In the genomic region with DNA sequence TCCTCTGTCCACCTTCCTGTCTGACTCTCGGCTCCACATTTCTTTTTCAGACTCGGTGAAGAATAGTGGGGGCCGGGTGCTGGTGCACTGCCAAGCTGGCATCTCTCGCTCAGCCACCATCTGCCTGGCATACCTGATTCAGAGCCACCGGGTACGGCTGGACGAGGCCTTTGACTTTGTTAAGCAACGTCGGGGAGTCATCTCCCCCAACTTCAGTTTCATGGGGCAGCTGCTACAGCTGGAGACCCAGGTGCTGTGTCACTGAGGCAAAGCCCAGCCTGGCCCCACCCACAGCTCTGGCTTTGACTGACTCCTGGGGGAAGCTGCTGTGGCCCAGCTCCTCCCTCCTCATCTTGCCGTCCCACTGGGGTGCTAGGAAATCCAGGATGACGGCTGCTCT, we compare ENCODE assay signal across 10 mouse cellular contexts. TPM values are rescaled to one million over a fixed set of nuclear protein-coding genes. Genes with fewer than 3 reads are reported as not detected.
DNase-seq lines count a peak whose midpoint lies in the region; ATAC-seq and TF ChIP-seq lines count a peak whose summit lies in the region.
"Had no signal": no experiment of that assay in that cellular context is flagged by ENCODE, and none has a peak within 500 bp of the region (broad histone marks: within the 10 kb centered on the region; RNA-seq: fewer than 3 reads in every experiment).

No protein-coding gene starts in this region.

- peak overlapping the region; percentile 50; the same call in 1 of the 2 replicates for H3K4me3 ChIP-seq in intestine, embryonic 15.5 days (replicated peaks)
- H3K4me3 ChIP-seq in small intestine, adult 2 months (ENCODE audit: low read depth, low read length) = peak overlapping the region; percentile 58

- no peak for TF ChIP-seq CTCF in small intestine, adult 2 months (IDR thresholded peaks at IDR 0.05; ENCODE audit: extremely low read depth, insufficient read length, insufficient replicate concordance, low read depth, low read length)

- H3K9me3 ChIP-seq in intestine, embryonic 15.5 days = no peaks in the 10 kb centered on the region
- H3K9me3 ChIP-seq: midbrain, embryonic 12.5 days had no signal

- no peak overlapping the region for H3K27ac ChIP-seq in intestine, embryonic 15.5 days
- H3K27ac ChIP-seq in small intestine, adult 2 months (ENCODE audit: insufficient read depth, low read depth, low read length) = no peak overlapping the region
- H3K27ac ChIP-seq: midbrain, embryonic 12.5 days had no signal

- WGBS in intestine, embryonic 15.5 days = 69% methylated on average over 11 of the region's 11 CpGs
- WGBS in small intestine, adult 2 months = 81% methylated on average over 11 of the region's 11 CpGs

- peak overlapping the region; percentile 83 for H3K4me2 ChIP-seq in intestine, embryonic 15.5 days (replicated peaks)

- peaks cover 7% of the 10 kb centered on the region; the same call in 1 of the 2 replicates for H3K4me1 ChIP-seq in intestine, embryonic 15.5 days (replicated peaks)
- peaks cover 7% of the 10 kb centered on the region; the same call in 1 of the 2 replicates for H3K4me1 ChIP-seq in small intestine, adult 2 months (ENCODE audit: control insufficient read depth, insufficient read depth, insufficient read length, low read length)

- no peak for ATAC-seq in intestine, embryonic 15.5 days

- H3K27me3 ChIP-seq in intestine, embryonic 15.5 days (replicated peaks) = peaks cover 33% of the 10 kb centered on the region
- peaks cover 8% of the 10 kb centered on the region for H3K27me3 ChIP-seq in small intestine, adult 2 months (ENCODE audit: control insufficient read depth, insufficient read depth, low read length)

- H3K9ac ChIP-seq in intestine, embryonic 15.5 days = no peak overlapping the region
- H3K9ac ChIP-seq: midbrain, embryonic 12.5 days had no signal

- no peak for TF ChIP-seq POLR2A in small intestine, adult 2 months (IDR thresholded peaks at IDR 0.05; ENCODE audit: low read depth, low read length)

- H3K36me3 ChIP-seq in intestine, embryonic 15.5 days = no peaks in the 10 kb centered on the region
- H3K36me3 ChIP-seq in small intestine, adult 2 months (ENCODE audit: control insufficient read depth, insufficient read depth, low read length) = peaks cover 1% of the 10 kb centered on the region; the same call in 1 of the 2 replicates
- H3K36me3 ChIP-seq: midbrain, embryonic 12.5 days had no signal

- peak; percentile 23 to 39 for DNase-seq in left cerebral cortex, adult 18-20 months (ENCODE audit: low spot score in 2 of 2)
- DNase-seq in left cerebral cortex, adult 8-10 months (ENCODE audit: low spot score in 2 of 2) = no peak
- peak; percentile 46 for DNase-seq in cerebellum, adult 11-12 months
- no peak for DNase-seq in embryo, embryonic 10 days (ENCODE audit: low spot score)
- DNase-seq in retina, embryonic 14.5 days (ENCODE audit: low spot score) = no peak
- DNase-seq in urinary bladder, adult 2 months (ENCODE audit: low spot score) = no peak

RNA-seq across cellular contexts. Expression of a gene that starts 0.9 kb away (rescaled TPM):
- total RNA-seq in left cerebral cortex, adult 18-20 months (2021) = not detected
- not detected for total RNA-seq in left cerebral cortex, adult 8-10 months (2022)
- not detected in 2 replicates for polyA plus RNA-seq in intestine, embryonic 15.5 days (2015; fragmentation: Nextera tagmentation; extraction: Ambion mirVana)
- not detected in 2 replicates for polyA plus RNA-seq in small intestine, adult 2 months (2012; rRNA removed)
- polyA plus RNA-seq in urinary bladder, adult 2 months (2012; rRNA removed) = not detected in 2 replicates
- polyA plus RNA-seq: brain, embryonic 14.5 days; midbrain, embryonic 12.5 days had no signal

RNA-seq across cellular contexts. Expression of a gene that starts 1.6 kb away (rescaled TPM):
- 1 to 10 TPM; 2.1 to 2.6 TPM for total RNA-seq in left cerebral cortex, adult 18-20 months (2021)
- 1 to 10 TPM; 2.4 to 3.3 (median 2.5) TPM for total RNA-seq in left cerebral cortex, adult 8-10 months (2022)
- 4.5 and 5.2 TPM in 2 replicates for polyA plus RNA-seq in intestine, embryonic 15.5 days (2015; fragmentation: Nextera tagmentation; extraction: Ambion mirVana)
- polyA plus RNA-seq in small intestine, adult 2 months (2012; rRNA removed) = 5.2 and 10.2 TPM in 2 replicates
- 2.9 and 3.0 TPM in 2 replicates for polyA plus RNA-seq in urinary bladder, adult 2 months (2012; rRNA removed)

RNA-seq across cellular contexts. Expression of a gene that starts 25.5 kb away (rescaled TPM):
- 1 to 10 TPM in 1 of 2 experiments, under 1 TPM in 1; 0.60 to 1.0 TPM for total RNA-seq in left cerebral cortex, adult 18-20 months (2021)
- total RNA-seq in left cerebral cortex, adult 8-10 months (2022) = 1 to 10 TPM in 2 of 4 experiments, under 1 TPM in 2; 0.96 to 1.2 (median 1.0) TPM
- polyA plus RNA-seq in intestine, embryonic 15.5 days (2015; fragmentation: Nextera tagmentation; extraction: Ambion mirVana) = 1.3 and 1.7 TPM in 2 replicates
- polyA plus RNA-seq in small intestine, adult 2 months (2012; rRNA removed) = 0.48 and 0.53 TPM in 2 replicates
- 0.03 and 0.09 TPM in 2 replicates for polyA plus RNA-seq in urinary bladder, adult 2 months (2012; rRNA removed)

Comparison
In these comparisons a context has a peak if more than half of its experiments do, and no peak if none do; other contexts are left out.
1. DNase-seq: peak in left cerebral cortex, adult 18-20 months (2 of 2) and cerebellum, adult 11-12 months (single experiment); none in left cerebral cortex, adult 8-10 months (0 of 2), embryo, embryonic 10 days (single experiment), retina, embryonic 14.5 days (single experiment) and urinary bladder, adult 2 months (single experiment).